Mouse (Mus musculus): ENCODE data around the gene Gm20388. TPM values are rescaled to one million over a fixed set of nuclear protein-coding genes. Genes with fewer than 3 reads are reported as not detected.

The Gm20388 gene
- polyA plus RNA-seq, 1 experiment from 2014 or later, result not detected

DNA sequence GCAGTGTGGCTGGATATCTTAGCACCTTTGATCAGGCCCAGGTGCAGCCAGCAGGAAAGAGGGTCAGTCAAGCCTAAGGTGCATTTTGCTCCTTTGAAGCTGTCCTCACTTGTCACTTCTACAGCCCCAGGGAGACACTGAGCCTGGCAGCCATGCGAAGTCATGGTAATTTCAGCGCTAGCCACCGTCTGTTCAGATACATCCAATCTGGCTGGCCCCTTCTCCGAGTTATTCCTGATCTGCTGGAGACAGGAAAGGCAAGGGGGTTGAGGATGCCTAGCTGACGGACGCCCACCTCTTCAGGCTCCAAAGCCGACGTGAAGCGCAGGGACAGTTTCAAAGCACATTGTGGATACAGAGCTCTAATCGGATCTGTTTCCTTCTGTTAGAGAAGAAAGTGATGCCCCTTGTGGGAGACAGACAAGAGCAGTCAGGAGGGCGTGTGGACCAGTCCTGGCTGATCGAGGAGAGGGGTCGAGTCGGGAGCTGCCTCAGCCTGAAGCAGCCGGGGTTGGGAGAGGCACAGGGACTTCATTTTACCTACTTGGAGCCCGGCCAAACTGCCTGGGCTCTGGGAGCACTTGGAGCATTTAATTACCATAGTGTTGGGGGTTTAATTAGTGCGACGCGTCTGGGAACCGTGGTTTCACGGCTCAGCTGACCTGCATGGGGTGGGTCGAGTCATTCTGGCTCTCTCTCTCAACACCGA is 2613.2 kb downstream of the Gm20388 start:
- Histone ChIP-seq H3K36me3 (ENCODE audit: control insufficient read depth, insufficient read depth) (no peaks in the 10 kb centered on the region), H3K27me3 (replicated peaks; ENCODE audit: control insufficient read depth, insufficient read depth, low read length) (no peaks in the 10 kb centered on the region), H3K9ac (ENCODE audit: low read depth, low read length) (0 out of 2 replicates have a peak overlapping the region, but pooled peaks have one; percentile 7), H3K9me3 (ENCODE audit: control insufficient read depth) (no peaks in the 10 kb centered on the region), H3K4me2 (replicated peaks; ENCODE audit: low read depth) (peak overlapping the region; percentile 53), H3K4me3 (ENCODE audit: low read depth, low read length) (no peak overlapping the region), H3K27ac (ENCODE audit: low read depth, low read length) (peak overlapping the region; percentile 71), H3K4me1 (replicated peaks; ENCODE audit: control insufficient read depth, insufficient read depth, low read length) (0 out of 2 replicates have a peak, but pooled peaks cover 17% of the 10 kb centered on the region)
- TF ChIP-seq CTCF (IDR thresholded peaks at IDR 0.05; ENCODE audit: low read depth), result no peak
- WGBS, result 35% methylated on average over 23 of the region's 23 CpGs
- ATAC-seq, result no peak

DNA sequence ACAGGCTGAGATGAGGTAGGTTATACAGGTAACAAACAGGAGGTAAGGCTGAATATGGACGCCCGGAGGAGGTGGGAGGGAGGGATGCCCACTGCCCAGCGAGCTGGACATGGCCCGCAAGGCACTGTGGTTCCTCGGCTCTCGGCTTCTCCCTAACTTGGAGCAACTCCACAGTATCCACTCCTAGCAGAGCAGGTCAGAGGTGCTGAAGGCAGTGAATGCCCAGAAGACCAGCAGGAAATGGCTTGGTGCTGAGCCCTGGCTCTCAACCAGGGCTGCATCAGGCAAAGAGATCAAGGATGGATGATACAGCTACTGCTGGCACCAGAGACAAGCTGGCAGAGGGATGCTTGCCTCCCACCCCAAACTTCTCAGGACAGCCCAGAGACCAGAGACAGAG is 2613.9 kb downstream of the Gm20388 start:
- 0 out of 2 replicates have a peak, but pooled peaks cover 17% of the 10 kb centered on the region for H3K4me1 ChIP-seq (replicated peaks; ENCODE audit: control insufficient read depth, insufficient read depth, low read length)

DNA sequence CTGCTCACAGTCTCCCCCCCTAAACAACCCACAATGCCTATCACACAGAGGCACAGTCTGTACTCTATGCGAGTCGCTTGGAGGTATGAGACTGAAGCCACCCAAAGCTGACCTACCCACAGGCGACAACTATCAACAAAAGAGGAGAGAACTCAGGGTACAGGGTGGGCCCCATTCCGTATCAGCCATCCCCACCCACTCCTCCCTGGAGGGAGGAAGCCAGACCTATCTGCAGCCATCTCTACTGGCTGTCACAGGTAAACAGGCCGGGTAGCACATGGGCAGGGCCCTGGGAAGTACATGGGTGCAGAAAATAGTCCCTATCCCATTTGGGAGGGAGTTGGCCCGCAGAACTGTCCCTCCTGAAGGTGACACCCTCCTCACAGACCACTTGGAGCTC is 2614.4 kb downstream of the Gm20388 start:
- no peaks in the 10 kb centered on the region for H3K9me3 ChIP-seq (ENCODE audit: control insufficient read depth)
- H3K27ac ChIP-seq (ENCODE audit: low read depth, low read length), result no peak overlapping the region
- H3K27me3 ChIP-seq (replicated peaks; ENCODE audit: control insufficient read depth, insufficient read depth, low read length), result no peaks in the 10 kb centered on the region
- H3K36me3 ChIP-seq (ENCODE audit: control insufficient read depth, insufficient read depth), result no peaks in the 10 kb centered on the region
- no peak overlapping the region for H3K4me2 ChIP-seq (replicated peaks; ENCODE audit: low read depth)
- H3K9ac ChIP-seq (ENCODE audit: low read depth, low read length), result no peak overlapping the region; the same call in 1 of the 2 replicates
- 67% methylated on average over 6 of the region's 6 CpGs for WGBS
- H3K4me1 ChIP-seq (replicated peaks; ENCODE audit: control insufficient read depth, insufficient read depth, low read length), result 0 out of 2 replicates have a peak, but pooled peaks cover 17% of the 10 kb centered on the region
- no peak for ATAC-seq
- TF ChIP-seq CTCF (IDR thresholded peaks at IDR 0.05; ENCODE audit: low read depth), result no peak
- no peak overlapping the region for H3K4me3 ChIP-seq (ENCODE audit: low read depth, low read length)

More for the DNA sequence above, 2613.9 kb downstream of the Gm20388 start:
- ATAC-seq, result no peak
- Histone ChIP-seq H3K36me3 (ENCODE audit: control insufficient read depth, insufficient read depth) (no peaks in the 10 kb centered on the region), H3K9ac (ENCODE audit: low read depth, low read length) (no peak overlapping the region), H3K27ac (ENCODE audit: low read depth, low read length) (no peak overlapping the region), H3K4me2 (replicated peaks; ENCODE audit: low read depth) (no peak overlapping the region), H3K4me3 (ENCODE audit: low read depth, low read length) (no peak overlapping the region), H3K9me3 (ENCODE audit: control insufficient read depth) (no peaks in the 10 kb centered on the region), H3K27me3 (replicated peaks; ENCODE audit: control insufficient read depth, insufficient read depth, low read length) (no peaks in the 10 kb centered on the region)
- WGBS, result 74% methylated on average over 6 of the region's 6 CpGs
- TF ChIP-seq CTCF (IDR thresholded peaks at IDR 0.05; ENCODE audit: low read depth), result no peak

DNA sequence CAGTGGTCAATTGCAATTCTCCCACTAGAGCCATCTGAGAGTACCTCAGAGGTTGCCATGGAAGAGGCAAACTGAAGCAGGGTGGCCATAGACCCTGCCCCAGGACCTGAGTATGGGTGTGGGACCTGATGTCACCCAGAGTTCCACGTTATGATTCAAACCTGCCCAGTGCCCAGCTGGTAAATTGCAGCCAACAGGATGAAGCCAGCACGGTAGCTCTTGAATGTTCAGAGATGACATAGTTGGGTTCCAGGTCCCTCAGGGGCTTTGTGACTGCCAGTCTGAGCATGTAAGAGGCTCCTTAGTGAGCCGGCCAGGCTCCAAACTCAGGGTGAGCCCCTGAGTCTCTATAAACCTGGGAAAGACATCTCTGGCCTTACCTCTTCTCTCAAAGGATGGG is 2615.4 kb downstream of the Gm20388 start:
- H3K4me1 ChIP-seq (replicated peaks; ENCODE audit: control insufficient read depth, insufficient read depth, low read length), result 0 out of 2 replicates have a peak, but pooled peaks cover 17% of the 10 kb centered on the region
- H3K27ac ChIP-seq (ENCODE audit: low read depth, low read length), result 0 out of 2 replicates have a peak overlapping the region, but pooled peaks have one; percentile 50
- no peak for TF ChIP-seq CTCF (IDR thresholded peaks at IDR 0.05; ENCODE audit: low read depth)
- no peaks in the 10 kb centered on the region for H3K9me3 ChIP-seq (ENCODE audit: control insufficient read depth)
- no peaks in the 10 kb centered on the region for H3K36me3 ChIP-seq (ENCODE audit: control insufficient read depth, insufficient read depth)
- WGBS, result 61% methylated on average over 3 of the region's 3 CpGs
- no peak overlapping the region for H3K4me3 ChIP-seq (ENCODE audit: low read depth, low read length)
- H3K9ac ChIP-seq (ENCODE audit: low read depth, low read length), result no peak overlapping the region
- H3K27me3 ChIP-seq (replicated peaks; ENCODE audit: control insufficient read depth, insufficient read depth, low read length), result no peaks in the 10 kb centered on the region
- no peak for ATAC-seq
- no peak overlapping the region for H3K4me2 ChIP-seq (replicated peaks; ENCODE audit: low read depth)

DNA sequence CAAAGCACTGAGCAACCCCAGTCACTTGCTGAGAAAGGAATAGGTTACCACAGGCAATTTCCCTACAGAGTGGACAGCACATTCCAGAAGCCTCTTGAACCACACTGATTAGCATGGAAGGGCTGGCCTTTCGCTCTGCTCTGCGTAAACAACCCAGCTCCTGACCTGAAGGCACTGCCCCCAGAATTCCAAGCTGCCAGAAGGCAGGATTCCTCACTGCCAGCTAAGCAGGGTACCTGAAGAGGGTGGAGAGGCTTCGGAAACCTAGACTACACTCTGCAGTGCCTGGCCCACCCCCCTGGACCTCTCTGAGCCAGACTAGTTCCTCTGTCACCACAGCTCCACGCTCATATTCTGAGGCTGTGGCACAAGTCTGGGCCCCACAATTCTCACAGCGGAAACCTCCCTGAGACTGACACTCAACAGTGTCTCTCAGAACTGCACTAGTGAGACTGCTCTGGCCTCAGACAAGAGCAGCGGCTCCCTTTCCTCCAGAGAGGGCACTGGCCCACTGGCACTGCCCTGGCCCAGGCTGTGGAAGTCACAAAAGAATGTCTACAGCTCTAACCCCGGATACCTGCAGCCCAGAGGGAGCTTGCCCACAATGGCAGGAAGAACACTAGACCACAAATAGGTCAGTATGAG is 2616.0 kb downstream of the Gm20388 start:
- H3K9ac ChIP-seq (ENCODE audit: low read depth, low read length), result no peak overlapping the region
- ATAC-seq, result no peak
- 53% methylated on average over 7 of the region's 7 CpGs for WGBS

DNA sequence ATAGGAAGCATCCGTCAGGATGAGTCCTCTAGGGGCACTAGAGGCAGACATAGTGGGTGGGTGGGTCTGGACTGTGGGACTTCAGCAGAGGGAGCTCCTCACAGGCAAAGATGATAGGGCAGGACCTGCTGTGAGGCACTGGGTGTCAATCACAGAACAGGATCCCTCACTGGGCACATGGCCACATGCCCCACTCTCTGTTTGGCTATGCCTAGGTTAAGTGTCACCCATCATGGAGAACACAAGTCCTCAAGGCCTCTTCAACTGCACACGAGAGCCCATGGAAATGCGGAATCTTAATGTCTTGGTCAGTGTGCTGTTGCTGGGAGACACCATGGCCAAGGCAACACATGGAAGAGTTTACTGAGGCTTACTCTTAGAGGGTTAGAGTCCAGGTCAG is 2617.3 kb downstream of the Gm20388 start:
- Histone ChIP-seq H3K9me3 (ENCODE audit: control insufficient read depth) (no peaks in the 10 kb centered on the region), H3K4me2 (replicated peaks; ENCODE audit: low read depth) (no peak overlapping the region), H3K4me1 (replicated peaks; ENCODE audit: control insufficient read depth, insufficient read depth, low read length) (0 out of 2 replicates have a peak, but pooled peaks cover 17% of the 10 kb centered on the region), H3K9ac (ENCODE audit: low read depth, low read length) (no peak overlapping the region), H3K27ac (ENCODE audit: low read depth, low read length) (no peak overlapping the region), H3K4me3 (ENCODE audit: low read depth, low read length) (no peak overlapping the region), H3K27me3 (replicated peaks; ENCODE audit: control insufficient read depth, insufficient read depth, low read length) (no peaks in the 10 kb centered on the region), H3K36me3 (ENCODE audit: control insufficient read depth, insufficient read depth) (no peaks in the 10 kb centered on the region)
- no peak for TF ChIP-seq CTCF (IDR thresholded peaks at IDR 0.05; ENCODE audit: low read depth)
- no peak for ATAC-seq
- WGBS, result 92% methylated on average over 3 of the region's 3 CpGs

More for the DNA sequence above, 2616.0 kb downstream of the Gm20388 start:
- H3K27me3 ChIP-seq (replicated peaks; ENCODE audit: control insufficient read depth, insufficient read depth, low read length), result no peaks in the 10 kb centered on the region
- peak overlapping the region; percentile 50; the same call in 1 of the 2 replicates for H3K27ac ChIP-seq (ENCODE audit: low read depth, low read length)
- 0 out of 2 replicates have a peak overlapping the region, but pooled peaks have one; percentile 0 for H3K4me2 ChIP-seq (replicated peaks; ENCODE audit: low read depth)
- no peak overlapping the region for H3K4me3 ChIP-seq (ENCODE audit: low read depth, low read length)
- no peaks in the 10 kb centered on the region for H3K9me3 ChIP-seq (ENCODE audit: control insufficient read depth)
- no peaks in the 10 kb centered on the region for H3K36me3 ChIP-seq (ENCODE audit: control insufficient read depth, insufficient read depth)
- 0 out of 2 replicates have a peak, but pooled peaks cover 17% of the 10 kb centered on the region for H3K4me1 ChIP-seq (replicated peaks; ENCODE audit: control insufficient read depth, insufficient read depth, low read length)
- no peak for TF ChIP-seq CTCF (IDR thresholded peaks at IDR 0.05; ENCODE audit: low read depth)
